ENCODE assay signal across 10 mouse cellular contexts in the genomic region with DNA sequence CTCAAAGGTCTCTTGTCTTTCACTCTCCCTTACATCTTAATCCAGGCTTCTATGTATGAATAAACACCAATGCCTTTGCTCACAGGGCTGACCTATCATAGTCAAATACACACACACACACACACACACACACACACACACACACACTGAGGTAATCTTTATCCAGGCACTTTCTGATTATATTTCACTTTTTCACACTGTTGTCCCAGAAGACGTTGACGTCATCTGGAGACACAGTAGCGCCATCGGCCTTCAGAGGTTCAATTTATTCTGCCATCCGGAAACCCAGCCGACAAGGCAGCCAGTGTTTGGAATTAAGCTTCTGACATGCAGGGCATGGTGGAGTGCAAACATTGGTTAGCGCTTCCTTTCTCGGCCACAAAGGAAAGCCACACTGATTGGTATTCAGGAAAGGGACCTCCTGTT.
A peak's percentile ranks its signal among the peaks of the same experiment; 100 is the strongest.
DNase-seq lines count a peak whose midpoint lies in the region; ATAC-seq and TF ChIP-seq lines count a peak whose summit lies in the region.
"Had no signal": no experiment of that assay in that cellular context is flagged by ENCODE, and none has a peak within 500 bp of the region (broad histone marks: within the 10 kb centered on the region; RNA-seq: fewer than 3 reads in every experiment).

No protein-coding gene starts in this region.

- 13% methylated on average over 8 of the region's 8 CpGs for WGBS in lung, postnatal 0 days
- 28% methylated on average over 8 of the region's 8 CpGs for WGBS in forebrain, embryonic 13.5 days
- 28% methylated on average over 8 of the region's 8 CpGs for WGBS in intestine, embryonic 16.5 days
- WGBS in stomach, embryonic 15.5 days = 25% methylated on average over 8 of the region's 8 CpGs

- no peaks in the 10 kb centered on the region for H3K4me1 ChIP-seq in lung, postnatal 0 days (ENCODE audit: insufficient read depth, low read depth, low read length)
- 0 out of 2 replicates have a peak, but pooled peaks cover 6% of the 10 kb centered on the region for H3K4me1 ChIP-seq in forebrain, embryonic 13.5 days
- H3K4me1 ChIP-seq in intestine, embryonic 16.5 days (ENCODE audit: control insufficient read depth, insufficient read depth, low read length) = no peaks in the 10 kb centered on the region
- H3K4me1 ChIP-seq in stomach, embryonic 15.5 days = no peaks in the 10 kb centered on the region
- H3K4me1 ChIP-seq: heart, embryonic 12.5 days; liver, embryonic 13.5 days had no signal

- TF ChIP-seq EP300 in lung, postnatal 0 days (IDR thresholded peaks at IDR 0.05) = no peak

- 0 out of 2 replicates have a peak, but pooled peaks have one; percentile 6 for TF ChIP-seq CTCF in lung, postnatal 0 days (IDR thresholded peaks at IDR 0.05)

- H3K36me3 ChIP-seq in lung, postnatal 0 days (ENCODE audit: insufficient read depth, low read length) = no peaks in the 10 kb centered on the region
- H3K36me3 ChIP-seq in forebrain, embryonic 13.5 days (ENCODE audit: poor library complexity, severe bottlenecking) = no peaks in the 10 kb centered on the region
- H3K36me3 ChIP-seq in intestine, embryonic 16.5 days (ENCODE audit: control insufficient read depth, insufficient read depth, low read length) = no peaks in the 10 kb centered on the region
- no peaks in the 10 kb centered on the region for H3K36me3 ChIP-seq in stomach, embryonic 15.5 days
- H3K36me3 ChIP-seq: heart, embryonic 12.5 days; liver, embryonic 13.5 days had no signal

- H3K27ac ChIP-seq in lung, postnatal 0 days (ENCODE audit: low read length) = no peak overlapping the region
- H3K27ac ChIP-seq in forebrain, embryonic 13.5 days = no peak overlapping the region
- H3K27ac ChIP-seq in intestine, embryonic 16.5 days (ENCODE audit: low read length) = no peak overlapping the region
- no peak overlapping the region for H3K27ac ChIP-seq in stomach, embryonic 15.5 days
- H3K27ac ChIP-seq: liver, embryonic 13.5 days had no signal

- peak; percentile 14 for DNase-seq in lung, postnatal 0 days (ENCODE audit: low spot score)
- DNase-seq in lung, postnatal 25 days (ENCODE audit: low spot score) = no peak
- DNase-seq in left cerebral cortex, adult 8-10 months (ENCODE audit: low spot score in 2 of 2) = no peak
- DNase-seq in cerebellum, postnatal 4 days (ENCODE audit: low spot score in 2 of 2) = no peak
- DNase-seq: liver, embryonic 13.5 days; thymus, postnatal 36 days had no signal

- H3K27me3 ChIP-seq in lung, postnatal 0 days (replicated peaks; ENCODE audit: insufficient read depth, low read length) = no peaks in the 10 kb centered on the region
- H3K27me3 ChIP-seq in forebrain, embryonic 13.5 days = no peaks in the 10 kb centered on the region
- no peaks in the 10 kb centered on the region for H3K27me3 ChIP-seq in intestine, embryonic 16.5 days (replicated peaks; ENCODE audit: control insufficient read depth, insufficient read depth, low read length)
- no peaks in the 10 kb centered on the region for H3K27me3 ChIP-seq in stomach, embryonic 15.5 days (replicated peaks)
- H3K27me3 ChIP-seq: heart, embryonic 12.5 days; liver, embryonic 13.5 days had no signal

- no peak overlapping the region for H3K9ac ChIP-seq in lung, postnatal 0 days (replicated peaks; ENCODE audit: low read depth)
- no peak overlapping the region for H3K9ac ChIP-seq in forebrain, embryonic 13.5 days
- H3K9ac ChIP-seq in intestine, embryonic 16.5 days (ENCODE audit: low read depth, low read length) = no peak overlapping the region
- H3K9ac ChIP-seq in stomach, embryonic 15.5 days = no peak overlapping the region
- H3K9ac ChIP-seq: heart, embryonic 12.5 days; liver, embryonic 13.5 days had no signal

- H3K4me2 ChIP-seq in lung, postnatal 0 days (replicated peaks; ENCODE audit: low read depth, low read length) = no peak overlapping the region
- H3K4me2 ChIP-seq in forebrain, embryonic 13.5 days = no peak overlapping the region
- H3K4me2 ChIP-seq in intestine, embryonic 16.5 days (ENCODE audit: low read depth, low read length) = no peak overlapping the region
- no peak overlapping the region for H3K4me2 ChIP-seq in stomach, embryonic 15.5 days
- H3K4me2 ChIP-seq: heart, embryonic 12.5 days; liver, embryonic 13.5 days had no signal

- H3K4me3 ChIP-seq in lung, postnatal 0 days (ENCODE audit: low read depth, low read length) = no peak overlapping the region
- H3K4me3 ChIP-seq in forebrain, embryonic 13.5 days = no peak overlapping the region
- no peak overlapping the region for H3K4me3 ChIP-seq in intestine, embryonic 16.5 days (ENCODE audit: low read length)
- H3K4me3 ChIP-seq in stomach, embryonic 15.5 days (replicated peaks) = no peak overlapping the region
- H3K4me3 ChIP-seq: heart, embryonic 12.5 days; liver, embryonic 13.5 days had no signal

- ATAC-seq in lung, postnatal 0 days = peak; percentile 54
- peak; percentile 82 for ATAC-seq in forebrain, embryonic 13.5 days
- ATAC-seq in intestine, embryonic 16.5 days = peak; percentile 38; the same call in 1 of the 2 replicates
- ATAC-seq in stomach, embryonic 15.5 days (ENCODE audit: insufficient read depth, low FRiP score, low read depth) = peak; percentile 58; the same call in 1 of the 2 replicates

- H3K9me3 ChIP-seq in lung, postnatal 0 days (ENCODE audit: low read length) = no peaks in the 10 kb centered on the region
- H3K9me3 ChIP-seq in forebrain, embryonic 13.5 days (replicated peaks) = no peaks in the 10 kb centered on the region
- H3K9me3 ChIP-seq in intestine, embryonic 16.5 days (ENCODE audit: control insufficient read depth, low read length) = no peaks in the 10 kb centered on the region
- H3K9me3 ChIP-seq in stomach, embryonic 15.5 days = no peaks in the 10 kb centered on the region
- H3K9me3 ChIP-seq: heart, embryonic 12.5 days; liver, embryonic 13.5 days had no signal
